Mouse (Mus musculus) heart, embryonic 16.5 days (tissue): ENCODE data around the gene Hivep2. TPM values are rescaled to one million over a fixed set of nuclear protein-coding genes. Genes with fewer than 3 reads are reported as not detected.

Source experiments
- ATAC-seq: fragments of 200-750 bp; cut with Nextera tagmentation; replicated peaks from 2 replicates; pipeline ENCODE4 v1.8.0; 2017; ENCODE audit warnings: moderate number of reproducible peaks; ENCODE audit not compliant: insufficient read depth, low FRiP score; ENCODE audit errors: extremely low read depth
- H3K27ac ChIP-seq: fragments of 300-500 bp; sonication (generic); 2 replicates; pipeline ENCODE4 v1.5.1; 2014; ENCODE audit warnings: mild to moderate bottlenecking, low read length, control low read depth, moderate library complexity
- H3K27me3 ChIP-seq: fragments of 300-500 bp; sonication (generic); 2 replicates; pipeline ENCODE4 v1.6.1; 2014; ENCODE audit warnings: low read length, mixed read lengths; ENCODE audit not compliant: control insufficient read depth, insufficient read depth
- H3K36me3 ChIP-seq: fragments of 300-500 bp; sonication (generic); 2 replicates; pipeline ENCODE4 v1.6.1; 2014; ENCODE audit not compliant: control insufficient read depth, insufficient read depth
- H3K4me1 ChIP-seq: fragments of 300-500 bp; sonication (generic); 2 replicates; pipeline ENCODE4 v1.6.1; 2014; ENCODE audit warnings: low read length, mixed read lengths; ENCODE audit not compliant: control insufficient read depth, insufficient read depth
- H3K4me2 ChIP-seq: fragments of 300-500 bp; sonication (generic); 2 replicates; pipeline ENCODE4 v1.6.1; 2014; ENCODE audit warnings: low read depth, mild to moderate bottlenecking, control low read depth, low read length
- H3K4me3 ChIP-seq: fragments of 300-500 bp; sonication (generic); 2 replicates; pipeline ENCODE4 v1.5.1; 2014; ENCODE audit warnings: mild to moderate bottlenecking, control low read depth, low read length
- H3K9ac ChIP-seq: fragments of 300-500 bp; sonication (generic); 2 replicates; pipeline ENCODE4 v1.6.1; 2014; ENCODE audit warnings: low read length, control low read depth
- H3K9me3 ChIP-seq: fragments of 300-500 bp; sonication (generic); replicated peaks from 2 replicates; pipeline ENCODE4 v1.6.1; 2016; ENCODE audit warnings: low read length; ENCODE audit not compliant: control insufficient read depth
- WGBS: fragments of 180-500 bp; shearing (Covaris S2); extraction: QIAGEN DNeasy Blood & Tissue Kit; methylation state at CpG from one replicate; pipeline ENCODE4 v1.1.7; 2014; 5-methylcytosine and 5-hydroxymethylcytosine counted together
- polyA plus RNA-seq: library from polyadenylated mRNA; unstranded; fragments of >200 nt; fragmentation: Nextera tagmentation; extraction: Ambion mirVana; gene quantifications from 2 replicates; pipeline ENCODE4 v1.2.1, GENCODE M21; 2015

Gene Hivep2
- polyA plus RNA-seq, 1 experiment from 2014 or later, result 5.7 TPM

DNA sequence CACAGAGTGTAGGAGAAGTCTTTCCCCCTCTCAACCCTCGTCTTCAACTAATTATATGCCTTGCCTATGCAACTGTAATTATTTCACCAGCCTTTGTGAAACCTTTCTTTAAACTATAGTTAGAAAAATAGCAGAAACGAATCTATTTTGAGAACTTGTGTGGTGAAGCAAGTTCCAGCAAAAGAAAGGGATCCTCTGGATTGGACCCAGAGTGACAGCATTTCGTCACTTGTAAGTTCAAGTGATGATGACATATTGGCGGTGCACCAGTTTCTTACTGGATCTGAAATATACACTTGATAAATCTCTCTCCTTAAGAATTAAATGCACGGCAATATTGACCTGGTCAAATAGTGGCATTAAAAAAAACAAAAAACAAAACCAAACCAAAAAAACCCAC, 136.1 kb downstream of the Hivep2 start:
- Histone ChIP-seq H3K9me3 (no peaks in the 10 kb centered on the region), H3K27ac (no peak overlapping the region), H3K27me3 (no peaks in the 10 kb centered on the region), H3K4me1 (no peaks in the 10 kb centered on the region; the same call in 1 of the 2 replicates), H3K4me2 (no peak overlapping the region), H3K36me3 (no peaks in the 10 kb centered on the region), H3K4me3 (no peak overlapping the region), H3K9ac (no peak overlapping the region)
- 78% methylated on average over 5 of the region's 5 CpGs for WGBS
- no peak for ATAC-seq

DNA sequence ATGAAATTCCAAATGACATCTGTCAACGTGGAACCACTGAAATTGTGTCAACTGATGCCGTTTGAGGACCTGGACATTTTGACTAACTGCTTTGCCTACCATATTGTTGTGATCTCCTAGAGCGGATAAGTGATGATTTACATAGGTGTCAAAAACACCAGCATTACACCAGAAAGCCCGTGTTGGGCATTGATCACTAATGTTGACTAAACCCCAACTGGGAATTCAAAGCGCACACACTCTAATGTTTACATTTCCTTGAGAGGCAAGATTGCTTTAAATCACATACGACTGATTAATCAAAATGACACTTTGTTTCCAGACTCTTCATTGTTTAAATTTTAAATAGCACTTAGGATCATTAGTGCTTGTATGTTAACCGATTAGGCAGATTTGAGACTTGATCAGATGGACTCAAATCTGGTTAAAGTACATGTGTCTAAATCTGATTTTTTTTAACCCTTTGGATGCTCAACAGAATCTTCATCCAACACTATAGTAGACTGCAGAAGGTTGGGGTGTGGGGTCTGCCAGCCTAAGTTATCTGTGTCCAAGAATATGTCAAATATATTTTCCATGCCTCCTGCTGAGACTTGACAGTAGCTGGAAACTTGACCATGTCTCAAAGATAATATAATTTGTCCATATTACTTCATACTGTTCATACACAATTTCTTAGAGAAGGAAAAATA, 142.3 kb downstream of the Hivep2 start:
- no peak overlapping the region for H3K4me2 ChIP-seq
- no peak for ATAC-seq
- H3K4me3 ChIP-seq, result no peak overlapping the region
- no peak overlapping the region for H3K9ac ChIP-seq
- H3K4me1 ChIP-seq, result no peaks in the 10 kb centered on the region
- no peaks in the 10 kb centered on the region for H3K27me3 ChIP-seq
- WGBS, result 66% methylated on average over 7 of the region's 7 CpGs
- H3K27ac ChIP-seq, result no peak overlapping the region
- no peaks in the 10 kb centered on the region for H3K36me3 ChIP-seq
- no peaks in the 10 kb centered on the region for H3K9me3 ChIP-seq

DNA sequence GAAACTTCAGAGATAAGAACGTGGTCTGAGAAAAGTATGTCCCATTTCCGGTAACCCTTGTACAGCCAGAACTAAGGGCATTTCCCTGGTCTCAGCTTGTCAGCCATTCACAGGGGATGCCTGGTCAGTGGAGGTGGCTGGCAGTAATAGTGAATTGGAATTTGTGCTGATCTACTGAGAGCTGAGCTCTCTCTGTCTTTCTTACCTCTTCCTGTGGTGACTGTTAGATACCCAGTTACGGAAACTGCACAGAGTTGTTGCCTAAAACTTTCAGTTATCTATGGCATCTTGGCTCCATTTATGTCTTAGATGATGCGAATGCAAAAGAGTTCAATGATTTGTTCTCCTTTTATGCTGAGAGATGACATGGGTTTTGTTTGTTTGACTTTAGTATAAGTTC, 150.0 kb downstream of the Hivep2 start:
- Histone ChIP-seq H3K27me3 (no peaks in the 10 kb centered on the region), H3K36me3 (no peaks in the 10 kb centered on the region), H3K27ac (no peak overlapping the region), H3K4me1 (no peaks in the 10 kb centered on the region), H3K4me2 (no peak overlapping the region), H3K9me3 (no peaks in the 10 kb centered on the region), H3K4me3 (no peak overlapping the region), H3K9ac (no peak overlapping the region)
- 53% methylated on average over 4 of the region's 4 CpGs for WGBS
- ATAC-seq, result no peak

DNA sequence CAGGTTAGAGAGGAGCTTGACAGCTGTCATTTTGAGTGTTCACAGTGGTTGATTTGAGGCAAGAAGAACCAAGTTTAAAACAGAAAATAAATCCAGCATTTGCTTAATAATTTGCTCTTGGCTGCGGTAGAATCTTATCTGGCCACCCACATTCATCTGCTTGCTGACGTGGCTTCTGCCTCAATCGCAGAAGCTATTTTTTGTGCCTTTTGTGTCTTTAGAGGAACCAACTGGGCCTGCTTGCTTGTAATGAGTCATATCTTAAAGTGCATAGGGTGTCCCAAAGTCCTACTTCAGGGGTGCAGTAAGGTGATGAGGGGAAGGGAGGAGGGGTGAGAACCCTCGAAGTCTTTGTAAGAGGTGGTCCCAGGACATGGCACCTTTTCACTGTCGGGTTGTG, 151.1 kb downstream of the Hivep2 start:
- no peaks in the 10 kb centered on the region for H3K4me1 ChIP-seq
- no peak overlapping the region for H3K27ac ChIP-seq
- no peaks in the 10 kb centered on the region for H3K9me3 ChIP-seq
- H3K36me3 ChIP-seq, result no peaks in the 10 kb centered on the region
- no peak overlapping the region for H3K9ac ChIP-seq
- H3K4me2 ChIP-seq, result no peak overlapping the region
- no peak for ATAC-seq
- H3K4me3 ChIP-seq, result no peak overlapping the region
- H3K27me3 ChIP-seq, result no peaks in the 10 kb centered on the region
- WGBS, result 73% methylated on average over 5 of the region's 5 CpGs

DNA sequence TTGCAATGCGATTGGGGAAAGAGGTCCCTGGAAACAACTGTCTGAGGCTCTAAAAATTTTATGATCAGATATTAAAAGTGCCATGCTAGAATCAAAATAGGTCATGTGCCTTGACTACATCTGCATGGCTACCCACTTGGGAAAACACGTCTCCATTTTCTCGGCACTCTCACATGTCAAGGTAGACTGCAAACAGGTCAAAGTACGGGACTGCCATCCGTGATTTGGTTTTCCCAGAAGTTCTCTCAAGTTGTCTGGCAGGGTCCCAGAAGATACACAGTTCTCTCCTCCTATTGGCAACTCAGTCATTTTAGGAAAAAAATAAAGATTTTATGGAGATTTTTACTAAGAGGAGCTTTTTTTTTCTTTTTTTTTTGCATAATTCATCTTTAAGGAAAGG, 153.3 kb downstream of the Hivep2 start:
- no peak overlapping the region for H3K27ac ChIP-seq
- ATAC-seq, result no peak
- no peak overlapping the region for H3K4me3 ChIP-seq
- H3K4me1 ChIP-seq, result no peaks in the 10 kb centered on the region
- no peaks in the 10 kb centered on the region for H3K9me3 ChIP-seq
- H3K36me3 ChIP-seq, result no peaks in the 10 kb centered on the region
- no peaks in the 10 kb centered on the region for H3K27me3 ChIP-seq
- no peak overlapping the region for H3K4me2 ChIP-seq
- H3K9ac ChIP-seq, result no peak overlapping the region
- 87% methylated on average over 5 of the region's 5 CpGs for WGBS

DNA sequence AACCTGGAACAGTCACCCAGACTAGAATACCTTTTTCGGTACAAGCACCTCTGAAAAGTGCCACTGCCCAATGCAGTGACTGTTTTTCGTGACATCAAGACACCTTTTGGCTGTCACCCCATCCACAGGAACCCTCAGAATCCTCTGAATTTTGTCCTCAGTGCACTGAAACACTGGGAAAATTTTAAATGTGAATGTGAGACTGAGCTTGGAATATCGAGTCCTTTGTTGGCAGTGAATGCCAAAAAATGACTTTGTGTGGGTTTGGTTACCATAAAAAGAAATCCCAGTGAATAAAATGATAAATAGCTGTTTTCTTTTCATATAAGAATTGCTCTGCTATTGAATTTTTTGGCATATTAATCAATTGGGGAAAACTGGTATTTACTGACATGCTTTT, 154.6 kb downstream of the Hivep2 start:
- no peak for ATAC-seq
- no peak overlapping the region for H3K4me2 ChIP-seq
- no peaks in the 10 kb centered on the region for H3K4me1 ChIP-seq
- no peak overlapping the region for H3K27ac ChIP-seq
- H3K27me3 ChIP-seq, result no peaks in the 10 kb centered on the region
- H3K36me3 ChIP-seq, result no peaks in the 10 kb centered on the region
- no peak overlapping the region for H3K9ac ChIP-seq
- no peak overlapping the region for H3K4me3 ChIP-seq
- H3K9me3 ChIP-seq, result no peaks in the 10 kb centered on the region
- WGBS, result 93% methylated on average over 3 of the region's 3 CpGs

DNA sequence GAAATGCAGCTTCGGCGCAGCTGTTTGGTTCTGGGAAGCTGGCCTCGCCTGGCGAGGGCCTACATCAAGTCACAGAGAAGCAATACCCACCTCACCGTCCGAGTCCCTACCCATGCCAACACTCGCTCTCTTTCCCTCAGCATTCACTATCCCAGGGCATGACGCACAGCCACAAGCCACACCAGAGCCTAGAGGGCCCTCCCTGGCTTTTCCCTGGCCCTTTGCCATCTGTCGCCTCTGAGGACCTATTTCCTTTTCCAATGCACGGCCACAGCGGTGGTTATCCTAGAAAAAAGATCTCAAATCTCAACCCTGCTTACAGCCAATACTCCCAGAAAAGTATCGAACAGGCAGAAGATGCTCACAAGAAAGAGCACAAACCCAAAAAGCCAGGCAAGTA, 162.0 kb downstream of the Hivep2 start:
- Histone ChIP-seq H3K36me3 (peaks cover 40% of the 10 kb centered on the region), H3K4me2 (no peak overlapping the region), H3K27ac (no peak overlapping the region), H3K9ac (no peak overlapping the region), H3K27me3 (no peaks in the 10 kb centered on the region), H3K4me1 (no peaks in the 10 kb centered on the region), H3K9me3 (no peaks in the 10 kb centered on the region), H3K4me3 (no peak overlapping the region)
- ATAC-seq, result no peak
- 88% methylated on average over 12 of the region's 12 CpGs for WGBS

DNA sequence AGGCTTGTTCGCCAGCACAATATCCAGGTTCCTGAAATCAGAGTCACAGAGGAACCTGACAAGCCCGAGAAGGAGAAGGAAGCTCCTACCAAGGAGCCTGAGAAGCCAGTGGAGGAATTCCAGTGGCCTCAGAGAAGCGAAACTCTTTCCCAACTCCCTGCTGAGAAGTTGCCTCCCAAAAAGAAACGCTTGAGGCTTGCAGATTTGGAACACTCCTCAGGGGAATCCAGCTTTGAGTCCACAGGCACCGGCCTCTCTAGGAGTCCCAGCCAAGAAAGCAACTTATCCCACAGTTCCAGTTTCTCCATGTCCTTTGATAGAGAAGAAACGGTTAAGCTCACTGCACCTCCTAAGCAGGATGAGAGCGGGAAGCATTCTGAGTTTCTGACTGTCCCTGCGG, 164.4 kb downstream of the Hivep2 start:
- WGBS, result 82% methylated on average over 8 of the region's 8 CpGs
- no peaks in the 10 kb centered on the region for H3K4me1 ChIP-seq

DNA sequence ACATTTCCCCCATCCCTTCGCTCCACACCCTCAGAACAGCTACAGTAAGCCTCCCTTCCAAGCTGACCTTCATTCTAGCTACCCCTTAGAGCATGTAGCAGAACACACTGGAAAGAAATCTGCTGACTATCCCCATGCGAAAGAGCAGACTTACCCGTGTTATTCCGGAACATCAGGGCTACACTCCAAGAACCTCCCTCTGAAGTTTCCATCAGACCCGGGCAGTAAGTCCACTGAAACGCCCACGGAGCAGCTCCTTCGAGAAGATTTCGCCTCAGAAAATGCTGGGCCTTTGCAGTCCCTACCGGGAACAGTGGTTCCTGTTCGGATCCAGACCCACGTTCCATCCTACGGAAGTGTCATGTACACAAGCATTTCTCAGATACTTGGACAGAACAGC, 165.4 kb downstream of the Hivep2 start:
- H3K27me3 ChIP-seq, result no peaks in the 10 kb centered on the region
- no peaks in the 10 kb centered on the region for H3K4me1 ChIP-seq
- peaks cover 44% of the 10 kb centered on the region for H3K36me3 ChIP-seq
- WGBS, result 92% methylated on average over 13 of the region's 13 CpGs
- no peak for ATAC-seq
- H3K4me3 ChIP-seq, result no peak overlapping the region
- no peak overlapping the region for H3K9ac ChIP-seq
- H3K27ac ChIP-seq, result no peak overlapping the region
- H3K9me3 ChIP-seq, result no peaks in the 10 kb centered on the region
- no peak overlapping the region for H3K4me2 ChIP-seq

More for the DNA sequence above, 164.4 kb downstream of the Hivep2 start:
- no peak overlapping the region for H3K4me2 ChIP-seq
- no peaks in the 10 kb centered on the region for H3K27me3 ChIP-seq
- H3K36me3 ChIP-seq, result peaks cover 40% of the 10 kb centered on the region
- no peak overlapping the region for H3K27ac ChIP-seq
- ATAC-seq, result no peak
- no peak overlapping the region for H3K4me3 ChIP-seq
- no peaks in the 10 kb centered on the region for H3K9me3 ChIP-seq
- H3K9ac ChIP-seq, result no peak overlapping the region
